Mouse (Mus musculus) myocyte (in vitro differentiated cells): ENCODE results near the gene Ddi2.

Experiments
- CEBPB ChIP-seq: IDR thresholded peaks from 2 replicates; pipeline ENCODE4 v1.6.1; 2011; ENCODE audit warnings: mild to moderate bottlenecking, moderate library complexity; ENCODE audit not compliant: poor library complexity, insufficient read depth, severe bottlenecking
- E2F4 ChIP-seq: IDR thresholded peaks from one replicate; pipeline ENCODE4 v1.6.1; 2011; ENCODE audit warnings: mild to moderate bottlenecking, control low read depth, moderate library complexity; ENCODE audit not compliant: insufficient read depth
- MAX ChIP-seq: IDR thresholded peaks from one replicate; pipeline ENCODE4 v1.6.1; 2011; ENCODE audit warnings: low read depth, mild to moderate bottlenecking, control low read depth
- MYOD1 ChIP-seq, 3 experiments: IDR thresholded peaks; one replicate each; pipeline ENCODE4 v1.6.1; 2011; ENCODE audit warnings: control low read depth in 2 of 3, low read depth in 2 of 3, mild to moderate bottlenecking in 2 of 3, moderate library complexity in 1 of 3; ENCODE audit not compliant: insufficient read length in 2 of 3, control insufficient read depth in 1 of 3
- MYOG ChIP-seq, 3 experiments: IDR thresholded peaks; one replicate each; pipeline ENCODE4 v1.6.1; 2011; ENCODE audit warnings: control low read depth in 2 of 3, low read depth in 2 of 3, mild to moderate bottlenecking in 2 of 3; ENCODE audit not compliant: insufficient read length in 2 of 3, control insufficient read depth in 1 of 3, insufficient read depth in 1 of 3
- POLR2A ChIP-seq: IDR thresholded peaks from one replicate; pipeline ENCODE4 v1.6.1; 2011; ENCODE audit warnings: low read depth, mild to moderate bottlenecking, control low read depth, moderate library complexity; ENCODE audit not compliant: insufficient read length
- POLR2AphosphoS2 ChIP-seq: IDR thresholded peaks from one replicate; pipeline ENCODE4 v1.6.1; 2011; ENCODE audit warnings: low read depth, control low read depth; ENCODE audit not compliant: insufficient read length
- REST ChIP-seq: IDR thresholded peaks from one replicate; pipeline ENCODE4 v1.6.1; 2011; ENCODE audit warnings: mild to moderate bottlenecking, control low read depth, moderate library complexity; ENCODE audit not compliant: insufficient read depth, insufficient read length
- TCF12 ChIP-seq: IDR thresholded peaks from one replicate; pipeline ENCODE4 v1.6.1; 2011; ENCODE audit warnings: mild to moderate bottlenecking, control low read depth; ENCODE audit not compliant: poor library complexity, insufficient read depth, severe bottlenecking
- TCF3 ChIP-seq: IDR thresholded peaks from one replicate; pipeline ENCODE4 v1.6.1; 2011; ENCODE audit warnings: low read depth, control low read depth; ENCODE audit not compliant: insufficient read length
- USF1 ChIP-seq: IDR thresholded peaks from one replicate; pipeline ENCODE4 v1.6.1; 2011; ENCODE audit warnings: low read depth, mild to moderate bottlenecking, control low read depth, moderate library complexity

DNA sequence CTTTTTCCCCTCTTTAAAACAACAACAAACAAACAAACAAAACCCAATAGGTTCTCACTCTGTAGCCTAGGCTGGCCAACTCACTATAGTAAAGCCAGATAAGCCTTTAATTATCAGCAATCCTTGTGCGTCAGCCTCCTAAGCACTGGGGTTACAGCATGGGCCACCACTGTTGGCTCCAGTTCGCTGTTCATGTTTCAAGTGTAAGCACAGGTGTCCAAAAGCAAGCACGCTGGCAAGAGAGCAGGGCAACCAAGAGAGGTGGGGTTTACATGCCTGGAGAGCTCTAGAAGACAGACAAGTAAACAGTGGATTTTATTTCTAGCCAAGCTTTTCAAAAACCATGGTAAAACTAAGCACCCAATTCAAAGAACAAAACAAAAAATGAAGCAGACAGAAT lies 37.1 kb downstream of the Ddi2 start:
- TF ChIP-seq TCF12, result no peak
- no peak for TF ChIP-seq POLR2A
- no peak for TF ChIP-seq E2F4
- TF ChIP-seq CEBPB, result no peak
- no peak for TF ChIP-seq USF1
- no peak for TF ChIP-seq MAX
- TF ChIP-seq MYOG (IDR thresholded peaks at IDR 0.05; ENCODE audit: control insufficient read depth in 1 of 3, insufficient read depth in 1 of 3, insufficient read length in 2 of 3, low read depth in 2 of 3), result no peak
- TF ChIP-seq REST, result no peak
- TF ChIP-seq POLR2AphosphoS2, result no peak
- TF ChIP-seq MYOD1 (IDR thresholded peaks at IDR 0.05; ENCODE audit: control insufficient read depth in 1 of 3, insufficient read length in 2 of 3, low read depth in 2 of 3), result no peak
- TF ChIP-seq TCF3, result no peak
